Mouse (Mus musculus) small intestine, adult 10 weeks (tissue): ENCODE measurements around the gene Ripor1. TPM values are rescaled to one million over a fixed set of nuclear protein-coding genes. Genes with fewer than 3 reads are reported as not detected.

Experiments
- polyA plus RNA-seq: library from polyadenylated mRNA; stranded (reverse); fragments of 350-450 nt; fragmentation: Illumina TruSeq; extraction: RNeasy Lipid Tissue Mini Kit (QIAGEN cat#74804); gene quantifications from one replicate; pipeline ENCODE4 v1.2.3, GENCODE M21; 2014; ENCODE audit warnings: low replicate concordance

Gene Ripor1
- polyA plus RNA-seq = 0.11 TPM

DNA sequence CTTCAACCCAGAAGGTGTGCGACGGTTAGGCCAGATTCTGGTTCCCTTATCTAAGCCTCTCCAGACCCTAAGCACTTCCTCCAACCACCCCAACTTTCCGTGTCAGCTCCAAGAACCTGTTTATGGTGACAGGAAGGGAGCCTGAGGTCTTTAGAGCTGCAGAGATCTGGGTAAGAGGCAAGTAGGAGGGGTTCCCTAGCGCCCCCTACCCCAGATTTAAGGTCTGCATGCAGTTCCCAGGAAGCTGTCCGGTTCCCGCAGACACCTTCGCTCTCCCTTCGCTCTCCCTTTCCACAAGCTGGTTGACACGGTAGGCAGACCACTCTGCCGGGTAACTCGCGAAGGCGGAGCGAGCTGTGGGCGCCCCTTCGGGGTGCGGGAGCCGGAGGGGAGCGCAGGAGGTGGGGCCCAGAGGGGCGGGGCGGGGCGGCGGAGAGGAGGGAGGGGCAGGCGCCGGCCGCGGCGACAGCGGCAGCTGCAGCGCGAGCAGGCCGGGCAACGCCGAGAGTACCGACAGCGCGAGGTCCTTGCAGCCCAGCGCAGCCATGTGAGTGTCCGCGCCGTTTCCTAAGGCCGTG is at the start of gene Ripor1:
Ripor1 (plus strand) TSS at position 452 of the 578 bp plus-strand sequence.

DNA sequence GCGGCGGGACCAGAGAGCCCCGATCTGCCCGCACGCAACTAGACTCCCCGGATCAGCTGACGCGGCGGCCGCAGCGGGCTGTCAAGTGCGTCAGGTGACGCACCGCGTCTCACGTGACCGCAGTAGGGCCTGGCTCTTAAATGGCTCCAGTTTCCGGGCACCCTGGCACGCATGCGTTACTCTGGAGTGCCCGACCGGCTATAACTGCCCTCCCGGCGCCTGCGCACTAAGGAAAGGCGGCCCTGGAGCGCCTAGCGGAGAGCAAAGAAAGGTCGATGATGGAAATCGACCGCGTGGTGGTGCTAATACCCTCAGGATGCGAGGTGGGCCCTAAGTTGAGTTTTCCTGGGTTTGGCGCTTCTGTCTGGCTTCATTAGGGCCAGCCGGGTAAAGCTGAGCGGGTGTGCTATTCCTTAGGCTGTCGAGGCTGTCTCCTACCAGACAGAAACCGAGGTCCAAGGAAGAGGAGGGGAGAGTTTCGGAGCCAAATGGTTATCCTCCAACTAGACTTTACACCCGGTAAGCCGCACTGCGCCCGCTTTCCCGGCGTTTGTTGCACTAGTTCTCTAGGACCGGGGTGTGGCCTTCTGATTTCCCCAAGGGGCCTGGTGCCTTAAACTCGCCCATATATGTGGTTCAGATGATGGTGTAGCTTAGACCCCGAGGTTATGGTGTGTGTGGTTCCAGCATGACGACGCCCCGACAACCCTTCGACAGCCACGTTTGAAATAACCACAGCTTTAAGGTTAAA is 38.9 kb upstream of the Ripor1 start, which contains the start of gene Atp6v0d1:
Atp6v0d1 (minus strand) TSS at position 96 of the 751 bp plus-strand sequence.

DNA sequence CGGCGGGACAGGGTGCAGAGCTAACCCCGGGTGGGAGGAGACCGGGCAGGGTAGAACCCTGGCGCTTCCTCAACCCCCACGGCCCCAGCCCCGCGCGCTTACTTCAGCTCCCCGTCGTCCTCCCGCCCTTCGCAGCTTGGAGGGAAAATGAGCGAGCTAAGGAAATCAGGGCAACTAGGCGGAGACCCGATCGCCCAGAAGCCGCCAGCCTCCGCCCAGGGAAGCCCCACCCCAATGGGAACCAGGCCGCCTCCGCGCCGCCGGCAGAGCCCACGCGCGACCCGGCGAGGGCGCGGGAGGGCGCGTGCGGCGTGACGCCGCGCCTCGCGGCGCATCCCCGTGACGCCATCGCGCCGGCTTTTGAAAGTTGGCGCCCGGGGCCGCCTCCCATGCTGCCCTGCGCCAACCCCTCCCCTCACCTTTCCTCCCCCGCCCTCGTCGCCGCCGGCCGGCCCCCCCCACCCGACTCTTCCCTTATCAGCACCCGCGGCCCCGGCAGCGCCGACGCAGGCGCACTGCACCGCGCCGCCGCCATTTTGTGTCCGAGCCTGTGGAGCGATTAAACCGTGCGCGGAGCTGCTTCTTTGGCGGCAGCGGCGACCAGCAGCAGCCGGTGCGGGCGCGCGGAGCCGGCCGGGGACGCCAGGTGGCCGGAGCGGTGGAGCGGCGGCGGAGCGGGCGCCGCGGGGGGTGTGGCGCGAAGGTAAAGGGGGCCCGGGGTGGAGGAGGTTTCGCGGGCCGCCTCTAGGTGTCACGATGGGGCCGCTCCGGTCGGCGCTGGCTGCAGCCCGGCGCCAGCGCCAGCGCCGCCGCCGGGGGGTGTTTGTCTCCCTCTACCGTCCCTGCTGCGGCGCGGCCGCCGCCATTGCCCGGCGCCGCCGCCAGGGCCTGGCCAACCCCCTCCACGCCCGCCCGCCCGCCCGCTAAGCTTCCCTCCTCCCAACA is 31.2 kb downstream of the Ripor1 start, which contains the start of gene Ctcf:
Ctcf (plus strand) TSS at position 551 of the 945 bp plus-strand sequence.

DNA sequence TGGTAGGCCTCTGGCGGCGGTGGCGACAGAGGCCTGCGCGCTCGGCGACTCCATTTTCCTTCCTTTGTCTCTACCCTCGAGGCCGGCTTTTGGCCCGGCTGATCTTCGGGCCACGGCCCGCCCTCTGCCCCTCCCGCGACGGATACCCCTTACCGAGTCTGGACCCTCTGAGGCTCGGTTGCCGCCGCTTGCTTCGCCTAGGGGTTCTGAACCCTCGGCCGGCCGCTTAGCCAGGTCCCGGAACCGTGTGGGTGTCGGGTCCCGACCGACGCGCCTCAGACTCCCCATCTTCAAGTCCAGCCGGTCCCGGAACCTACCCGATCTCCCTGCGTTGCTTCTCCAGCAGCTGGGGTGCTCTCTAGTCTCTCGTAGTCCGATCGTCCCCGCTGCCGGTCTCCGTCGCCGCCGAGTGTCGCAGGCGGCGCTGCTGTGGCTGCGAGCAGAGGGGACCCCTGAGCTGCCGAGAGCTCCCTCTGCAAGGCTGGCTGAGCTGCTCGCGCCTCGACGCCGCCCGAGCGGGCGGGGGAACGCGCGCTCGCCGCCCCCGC is 32.0 kb downstream of the Ripor1 start, which contains the start of gene Agrp:
Agrp (minus strand) TSS at position 431 of the 548 bp plus-strand sequence.

Other genes starting within 250 kb of the Ripor1 start
- gene Plekhg4, start 232.0 kb upstream of the Ripor1 start, polyA plus RNA-seq = not detected
- not detected for gene Kctd19, start 191.8 kb upstream of the Ripor1 start, polyA plus RNA-seq
- gene Lrrc36, start 191.7 kb upstream of the Ripor1 start, polyA plus RNA-seq = not detected
- gene Tppp3, start 133.7 kb upstream of the Ripor1 start, polyA plus RNA-seq = not detected
- gene Zdhhc1, start 108.4 kb upstream of the Ripor1 start, polyA plus RNA-seq = 0.45 TPM
- gene Hsd11b2, start 86.5 kb upstream of the Ripor1 start, polyA plus RNA-seq = 0.89 TPM
- 8.5 TPM for gene Atp6v0d1, start 39.2 kb upstream of the Ripor1 start, polyA plus RNA-seq
- 64.9 TPM for gene Ctcf, start 31.3 kb downstream of the Ripor1 start, polyA plus RNA-seq
- gene Agrp, start 32.1 kb downstream of the Ripor1 start, polyA plus RNA-seq = not detected
- gene Carmil2, start 81.0 kb downstream of the Ripor1 start, polyA plus RNA-seq = 0.30 TPM
- 0.85 TPM for gene Acd, start 95.8 kb downstream of the Ripor1 start, polyA plus RNA-seq
- not detected for gene Pard6a, start 95.9 kb downstream of the Ripor1 start, polyA plus RNA-seq
- gene 4933405L10Rik, start 102.4 kb downstream of the Ripor1 start, polyA plus RNA-seq = not detected
- not detected for gene Enkd1, start 103.0 kb downstream of the Ripor1 start, polyA plus RNA-seq
- 0.22 TPM for gene Gfod2, start 153.4 kb downstream of the Ripor1 start, polyA plus RNA-seq
- 3.2 TPM for gene Ranbp10, start 222.1 kb downstream of the Ripor1 start, polyA plus RNA-seq
- gene Tsnaxip1, start 222.5 kb downstream of the Ripor1 start, polyA plus RNA-seq = not detected
- gene Cenpt, start 248.0 kb downstream of the Ripor1 start, polyA plus RNA-seq = 1.1 TPM
- gene Thap11, start 249.9 kb downstream of the Ripor1 start, polyA plus RNA-seq = 4.3 TPM